Mouse (Mus musculus): ENCODE data around the gene Tardbp.

DNA sequence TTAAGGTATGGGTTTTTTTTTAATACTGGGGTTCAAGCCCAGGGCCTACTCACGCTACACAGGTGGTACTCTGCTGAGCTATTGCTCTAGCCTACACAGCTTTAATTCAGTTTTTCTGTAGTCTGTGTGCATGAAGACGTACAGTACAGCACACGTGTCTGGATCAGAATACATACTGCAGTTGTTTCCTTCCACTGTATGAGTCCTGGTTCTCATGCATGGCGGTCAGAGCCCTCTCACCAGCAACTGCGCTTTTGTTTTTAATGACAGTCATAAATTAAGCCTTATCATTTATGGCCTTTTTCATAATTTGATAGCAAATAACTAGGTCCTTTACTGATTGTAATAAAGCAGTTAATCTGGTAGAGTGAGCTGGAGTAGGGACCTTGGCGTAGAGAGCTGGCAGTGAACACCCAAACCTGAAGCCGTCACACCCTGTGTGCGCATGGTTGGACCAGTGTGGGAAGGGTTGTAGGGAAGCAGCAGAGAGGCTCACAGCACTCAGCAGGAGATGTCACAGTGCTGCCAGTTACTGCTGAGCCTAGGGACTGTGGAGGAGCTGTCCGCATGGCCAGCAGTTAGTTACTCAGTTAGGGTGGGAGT, 56.0 kb downstream of the Tardbp start:
- TF ChIP-seq MAFK (IDR thresholded peaks at IDR 0.05; ENCODE audit: insufficient read depth, low read depth, low read length) (no peak), HCFC1 (IDR thresholded peaks at IDR 0.05; ENCODE audit: borderline replicate concordance, insufficient read depth, low read length) (no peak), CHD2 (IDR thresholded peaks at IDR 0.05; ENCODE audit: low read depth, low read length) (no peak), ZC3H11A (IDR thresholded peaks at IDR 0.05; ENCODE audit: borderline replicate concordance, low read depth, low read length) (no peak)

All from ES-E14 (cell line).